Mouse (Mus musculus) adrenal gland (tissue): Measurements from ENCODE around the gene Purb.
"Not testable (repeated sequence)": the region's sequence is repeated elsewhere in the genome, so short reads cannot be mapped to it uniquely, and the experiment has no call there.

Source experiments
- intact Hi-C: fragments of 180-260 bp; cut with DNase I; formaldehyde crosslinking; loops from one replicate; pipeline ENCODE4 v1.15.1; 2025
- microRNA-seq, 2 experiments: library from miRNA; unstranded; fragments of <30 nt; microRNA quantifications; one replicate each; pipeline ENCODE4; 2019

Purb gene

DNA sequence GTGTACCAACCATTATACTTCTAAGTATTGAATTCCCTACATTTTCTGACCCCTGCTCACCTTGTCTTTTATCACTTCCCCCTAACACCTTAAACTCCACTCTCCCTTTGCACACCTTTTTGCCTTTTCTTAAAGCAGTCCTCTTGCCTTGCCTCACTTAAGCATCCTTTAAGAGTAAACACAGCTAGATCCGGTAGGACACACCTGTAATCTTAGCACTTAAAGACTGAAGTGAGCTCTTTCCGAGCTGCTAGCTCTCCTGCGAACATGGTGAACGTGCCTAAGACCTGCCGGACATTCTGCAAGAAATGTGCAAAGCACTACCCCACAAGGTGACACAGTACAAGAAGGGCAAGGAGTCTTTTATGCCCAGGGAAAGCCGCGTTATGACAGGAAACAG lies 29.8 kb downstream of the Purb start:
- intact Hi-C loops: no loop called here

DNA sequence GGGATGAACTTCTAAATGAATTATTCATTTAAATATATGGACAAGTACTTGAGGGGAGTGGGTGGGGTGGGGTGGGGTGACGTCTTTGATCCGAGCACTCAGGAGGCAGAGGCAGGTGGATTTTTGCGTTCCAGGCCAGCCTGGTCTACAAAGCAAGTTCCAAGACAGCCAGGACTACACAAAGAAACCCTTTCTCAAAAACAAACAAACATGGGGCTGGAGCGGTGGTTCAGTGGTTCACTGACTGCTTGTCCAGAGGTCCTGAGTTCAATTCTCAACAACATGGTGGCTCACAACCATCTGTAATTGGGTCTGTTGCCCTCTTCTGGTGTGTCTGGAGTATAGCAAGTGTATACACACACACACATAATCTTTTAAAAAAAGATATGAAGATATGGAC lies 30.3 kb downstream of the Purb start:
- intact Hi-C loops: no loop called here

GRCm38 (mm10) chr11:6444077-6444853 lies 31.5 kb downstream of the Purb start, which contains the start of gene H2afv:
Gene H2afv, minus strand, starts transcription at chr11:6444443.
- intact Hi-C loops: loop anchor here (5.0 kb wide), 1 partner anchor 33 kb away; the partner anchor contains the start of gene Purb

DNA sequence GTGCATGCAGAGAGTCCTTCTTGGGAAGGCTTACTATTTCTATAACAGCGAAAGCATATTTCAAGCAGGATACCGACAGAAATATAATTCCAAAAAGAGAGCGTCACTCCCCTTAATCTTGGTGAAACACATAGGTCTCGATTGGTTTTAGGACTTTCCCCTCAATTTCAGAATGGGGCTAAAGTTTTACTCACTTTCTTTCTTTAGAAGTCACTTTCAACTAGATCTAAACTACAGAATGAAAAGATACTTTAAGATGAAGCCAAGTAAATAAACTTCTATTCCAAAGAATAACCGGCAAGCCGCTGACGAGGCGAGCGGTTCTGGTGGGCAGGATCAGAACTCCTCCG lies 32.0 kb downstream of the Purb start:
- intact Hi-C loops: loop anchor here (5.0 kb wide), 1 partner anchor 34 kb away; the partner anchor contains the start of gene Purb

GRCm38 (mm10) chr11:6443102-6443501 lies 32.6 kb downstream of the Purb start:
- intact Hi-C loops: loop anchor here (5.0 kb wide), 1 partner anchor 34 kb away; the partner anchor contains the start of gene Purb

DNA sequence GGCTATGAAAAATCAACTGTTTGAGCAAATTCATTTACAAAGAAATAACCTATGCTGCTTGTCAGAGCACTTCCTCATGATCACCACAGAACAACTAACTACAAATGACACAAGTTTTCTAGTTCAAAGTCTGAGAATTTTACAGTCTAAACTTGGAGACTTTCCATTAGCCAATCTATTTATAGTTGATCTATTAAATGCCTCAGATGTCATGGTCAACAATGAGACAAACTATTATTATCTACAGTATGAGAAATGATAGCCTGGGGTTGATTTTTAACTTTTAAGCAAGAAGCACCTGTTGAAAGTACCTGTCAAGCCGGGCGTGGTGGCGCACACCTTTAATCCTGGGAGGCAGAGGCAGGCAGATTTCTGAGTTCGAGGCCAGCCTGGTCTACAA lies 33.2 kb downstream of the Purb start:
- intact Hi-C loops: loop anchor here (5.0 kb wide), 1 partner anchor 35 kb away; the partner anchor contains the start of gene Purb

DNA sequence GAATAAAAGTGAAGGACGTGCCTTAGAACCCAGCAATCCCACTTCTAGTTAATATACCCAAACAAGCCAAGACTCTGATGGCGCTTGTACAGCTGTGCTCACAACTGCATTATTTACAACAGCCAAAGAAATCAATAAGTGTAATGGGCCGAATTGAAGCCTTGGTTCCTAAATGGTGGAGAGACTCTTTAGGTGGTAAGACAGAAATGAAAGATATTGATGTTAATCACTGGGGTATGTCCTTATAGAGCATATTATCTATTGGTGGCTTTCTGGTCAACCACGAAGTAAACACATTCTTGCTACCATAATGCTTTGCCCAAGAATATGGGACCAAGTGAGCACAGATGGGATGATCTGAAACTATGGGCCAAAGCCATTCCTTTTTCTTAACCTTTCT lies 35.5 kb downstream of the Purb start:
- intact Hi-C loops: loop anchor here (5.0 kb wide), 1 partner anchor 37 kb away; the partner anchor contains the start of gene Purb

DNA sequence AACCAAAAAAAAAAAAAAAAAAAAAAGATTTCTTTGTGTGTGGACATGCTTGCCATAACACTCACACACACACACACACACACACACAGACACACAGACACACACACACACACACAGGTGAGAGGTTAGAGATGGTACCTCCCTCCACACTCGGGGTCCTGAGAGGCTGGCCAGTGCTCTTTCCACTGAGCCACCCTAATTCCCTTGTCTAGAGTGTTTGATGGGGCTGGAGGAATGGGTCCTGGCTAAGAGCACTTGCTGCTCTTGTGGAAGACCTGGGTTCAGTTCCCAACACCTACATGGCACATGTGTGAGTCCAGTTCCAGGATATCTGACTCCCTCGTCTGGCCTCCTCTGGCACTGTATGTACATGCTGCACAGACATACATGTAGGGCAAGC lies 38.0 kb downstream of the Purb start:
- intact Hi-C loops: no loop called here

DNA sequence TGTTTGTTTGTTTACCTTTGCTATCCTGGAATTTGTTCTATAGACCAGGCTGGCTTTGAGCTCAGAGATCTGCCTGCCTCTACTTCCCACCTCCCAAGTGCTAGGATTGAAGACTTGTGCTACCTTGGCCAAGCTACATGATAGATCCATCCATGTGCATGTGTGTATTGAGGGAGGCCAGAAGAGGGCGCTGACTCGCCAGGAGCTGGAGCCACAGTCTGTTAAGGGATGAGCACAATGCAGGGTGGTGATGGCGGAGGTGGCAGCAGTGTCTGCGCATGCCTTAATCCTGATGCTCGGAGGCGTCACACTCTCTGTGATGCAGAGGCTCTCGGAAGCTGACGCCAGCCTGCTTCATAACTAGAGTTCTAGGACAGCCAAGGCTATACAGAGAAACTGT lies 39.3 kb downstream of the Purb start:
- intact Hi-C loops: no loop called here

DNA sequence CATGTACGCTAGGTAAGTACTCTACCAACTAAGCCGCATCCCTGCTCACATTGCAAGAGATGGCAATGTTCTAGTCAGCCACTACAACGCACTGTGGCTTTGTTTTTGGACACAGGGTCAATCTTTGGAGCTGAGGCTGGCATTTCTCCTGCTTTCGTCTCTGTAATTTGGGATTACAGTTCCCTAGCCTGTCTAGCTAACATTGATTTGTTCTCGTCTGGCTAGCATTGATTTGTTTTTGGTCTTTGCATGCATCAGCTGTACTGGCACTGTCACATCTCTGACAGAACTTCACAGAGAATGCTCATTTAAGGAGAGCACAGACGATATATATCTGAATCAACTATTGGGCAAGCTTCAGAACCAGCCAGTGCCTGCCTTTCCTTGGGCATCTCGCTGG lies 45.5 kb downstream of the Purb start:
- intact Hi-C loops: no loop called here

DNA sequence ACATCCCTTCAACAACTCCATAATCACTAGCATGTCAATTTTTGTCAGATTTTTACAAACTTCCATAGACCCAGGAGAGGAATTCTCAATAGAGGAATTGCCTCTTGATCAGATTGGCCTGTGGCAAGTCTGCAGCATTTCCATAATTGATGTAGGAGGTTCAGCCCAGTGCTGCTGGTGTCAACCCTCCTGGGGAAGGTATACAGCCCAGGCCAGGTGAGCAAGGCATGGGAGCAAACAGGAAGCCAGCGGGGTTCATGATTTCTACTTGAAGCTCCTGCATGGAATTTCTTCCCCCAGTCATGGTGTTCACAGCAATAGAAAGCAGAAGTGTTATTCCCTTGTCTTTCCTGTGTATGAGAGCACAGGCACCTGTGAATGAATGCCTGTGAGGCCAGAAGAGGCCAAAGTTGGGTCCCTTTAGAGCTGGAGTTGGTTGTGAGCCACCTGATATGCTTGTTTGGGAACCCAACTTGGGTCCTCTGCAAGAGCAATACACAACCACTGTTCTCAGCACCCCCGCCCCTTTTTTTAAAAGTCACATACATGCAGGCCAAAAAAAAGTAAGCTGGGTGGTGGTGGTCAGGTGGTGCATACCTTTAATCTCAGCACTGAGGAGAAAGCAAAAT lies 54.9 kb downstream of the Purb start:
- intact Hi-C loops: no loop called here

GRCm38 (mm10) chr11:6420283-6420703 lies 55.4 kb downstream of the Purb start:
- intact Hi-C loops: no loop called here

DNA sequence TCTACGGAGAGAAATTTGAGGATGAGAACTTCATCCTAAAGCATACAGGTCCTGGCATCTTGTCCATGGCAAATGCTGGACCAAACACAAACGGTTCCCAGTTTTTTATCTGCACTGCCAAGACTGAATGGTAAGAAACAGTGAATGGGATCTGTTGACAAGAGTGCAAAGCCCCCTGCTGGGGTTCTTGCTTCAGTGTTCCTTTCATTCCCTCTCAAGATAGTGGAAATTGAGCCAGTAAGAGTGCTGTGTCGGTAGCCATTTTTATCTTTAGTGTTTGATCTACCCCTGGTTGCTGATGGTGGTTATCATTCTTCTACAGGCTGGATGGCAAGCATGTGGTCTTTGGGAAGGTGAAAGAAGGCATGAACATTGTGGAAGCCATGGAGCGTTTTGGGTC lies 56.6 kb downstream of the Purb start:
- intact Hi-C loops: not testable (repeated sequence)

GRCm38 (mm10) chr11:6418751-6419150 lies 57.0 kb downstream of the Purb start:
- intact Hi-C loops: no loop called here

Small RNA genes within 50 kb of the gene (microRNA-seq; reads per million reads assigned to microRNA genes)
- gene Gm22123: 0 to 0.37 reads per million in 2 experiments
